Mouse (Mus musculus): ENCODE measurements around the gene Inpp5e.

- TF ChIP-seq CTCF (IDR thresholded peaks at IDR 0.05; ENCODE audit: low read depth, low read length): no peak
- TF ChIP-seq POLR2A (IDR thresholded peaks at IDR 0.05; ENCODE audit: extremely low read depth, insufficient read depth, low read length): no peak
Measured at GRCm38 (mm10) chr2:26423086-26423485, 14.1 kb upstream of the Inpp5e start.
